Mouse (Mus musculus) CH12.LX (cell line): ENCODE data around the gene Rsl24d1. TPM values are rescaled to one million over a fixed set of nuclear protein-coding genes. Genes with fewer than 3 reads are reported as not detected.
A peak's percentile ranks its signal among the peaks of the same experiment; 100 is the strongest.

Source experiments
- DNase-seq: peaks from one replicate; pipeline ENCODE4 v3.0.0-alpha.2; 2013; ENCODE audit errors: extremely low read depth
- H3K27ac ChIP-seq: 2 replicates; pipeline ENCODE4 v1.5.1; 2012; ENCODE audit warnings: low read depth, mild to moderate bottlenecking, control low read depth, moderate library complexity; ENCODE audit not compliant: insufficient read depth
- H3K27me3 ChIP-seq: replicated peaks from 2 replicates; pipeline ENCODE3; 2012; ENCODE audit warnings: inconsistent platforms
- H3K36me3 ChIP-seq, 2 experiments: replicated peaks in 1 of 2; 2 replicates each; pipeline versions ENCODE3 to v1.6.1; 2012; ENCODE audit warnings: inconsistent platforms in 1 of 2, low read length in 1 of 2, mild to moderate bottlenecking in 1 of 2, mixed read lengths in 1 of 2, moderate library complexity in 1 of 2; ENCODE audit not compliant: control insufficient read depth in 1 of 2, insufficient read depth in 1 of 2
- H3K4me1 ChIP-seq, 2 experiments: 2 replicates each; pipeline ENCODE4 v1.6.1; 2012; ENCODE audit warnings: inconsistent platforms in 1 of 2, moderate library complexity in 1 of 2; ENCODE audit not compliant: insufficient read depth in 2 of 2, control insufficient read depth in 1 of 2
- H3K4me2 ChIP-seq: 2 replicates; pipeline ENCODE4 v1.6.1; 2012; ENCODE audit warnings: low read depth, mild to moderate bottlenecking, control low read depth; ENCODE audit not compliant: poor library complexity, insufficient read depth, severe bottlenecking
- H3K4me3 ChIP-seq, 3 experiments: fragments of 150-350 bp in 1 of 3; sonication (generic) in 1 of 3; replicated peaks in 1 of 3; 2 replicates each; pipeline versions ENCODE3 to v1.5.1; 2011 to 2012; ENCODE audit warnings: low read depth in 2 of 3, low read length in 2 of 3, mild to moderate bottlenecking in 2 of 3, moderate library complexity in 2 of 3, control low read depth in 1 of 3, improper control_type of control experiment in 1 of 3, inconsistent platforms in 1 of 3, mixed read lengths in 1 of 3; ENCODE audit not compliant: poor library complexity in 1 of 3
- H3K79me2 ChIP-seq: replicated peaks from 2 replicates; pipeline ENCODE4 v1.6.1; 2012; ENCODE audit warnings: mild to moderate bottlenecking, moderate library complexity; ENCODE audit not compliant: control insufficient read depth, poor library complexity, insufficient read depth, severe bottlenecking; ENCODE audit errors: extremely low read depth
- H3K9ac ChIP-seq: 2 replicates; pipeline ENCODE4 v1.6.1; 2012; ENCODE audit warnings: low read depth, mild to moderate bottlenecking, control low read depth, moderate library complexity; ENCODE audit not compliant: insufficient read depth
- H3K9me3 ChIP-seq: replicated peaks from 2 replicates; pipeline ENCODE3; 2012; ENCODE audit warnings: low read length, inconsistent platforms, mixed read lengths
- BHLHE40 ChIP-seq: IDR thresholded peaks from 2 replicates; pipeline ENCODE4 v1.6.1; 2011; ENCODE audit warnings: mild to moderate bottlenecking, low read depth, low read length, improper control_type of control experiment
- CHD2 ChIP-seq: IDR thresholded peaks from 2 replicates; pipeline ENCODE4 v1.6.1; 2011; ENCODE audit warnings: low read length, improper control_type of control experiment
- CTCF ChIP-seq, 2 experiments: IDR thresholded peaks in 1 of 2; conservative IDR thresholded peaks in 1 of 2; 2 replicates each; pipeline ENCODE4 v1.5.1; 2011 to 2012; ENCODE audit warnings: low read depth in 2 of 2, low read length in 2 of 2, improper control_type of control experiment in 1 of 2, inconsistent platforms in 1 of 2, mild to moderate bottlenecking in 1 of 2, moderate library complexity in 1 of 2
- E2F4 ChIP-seq: IDR thresholded peaks from 2 replicates; pipeline ENCODE4 v1.6.1; 2011; ENCODE audit warnings: low read depth, low read length, improper control_type of control experiment; ENCODE audit not compliant: insufficient replicate concordance
- EP300 ChIP-seq: IDR thresholded peaks from 2 replicates; pipeline ENCODE4 v1.6.1; 2011; ENCODE audit warnings: low read length, improper control_type of control experiment
- JUND ChIP-seq: conservative IDR thresholded peaks from 2 replicates; pipeline ENCODE4 v1.6.1; 2011; ENCODE audit warnings: low read depth, low read length, improper control_type of control experiment
- MAFK ChIP-seq: IDR thresholded peaks from 2 replicates; pipeline ENCODE4 v1.6.1; 2011; ENCODE audit warnings: low read length, improper control_type of control experiment; ENCODE audit not compliant: insufficient replicate concordance
- MEF2A ChIP-seq: IDR thresholded peaks from 2 replicates; pipeline ENCODE4 v1.6.1; 2014; ENCODE audit warnings: low read depth, mild to moderate bottlenecking, inconsistent platforms, low read length, improper control_type of control experiment, borderline replicate concordance
- MYC ChIP-seq: IDR thresholded peaks from 2 replicates; pipeline ENCODE4 v1.6.1; 2011; ENCODE audit warnings: low read depth, mild to moderate bottlenecking, improper control_type of control experiment, low read length
- NELFE ChIP-seq: IDR thresholded peaks from 2 replicates; pipeline ENCODE4 v1.6.1; 2011; ENCODE audit warnings: low read depth, low read length, improper control_type of control experiment
- NRF1 ChIP-seq: IDR thresholded peaks from 2 replicates; pipeline ENCODE4 v1.6.1; 2014; ENCODE audit warnings: low read depth, mild to moderate bottlenecking, inconsistent platforms, low read length, improper control_type of control experiment, moderate library complexity
- PAX5 ChIP-seq: IDR thresholded peaks from 2 replicates; pipeline ENCODE4 v1.6.1; 2012; ENCODE audit warnings: low read length, inconsistent platforms, mixed read lengths
- RCOR1 ChIP-seq: conservative IDR thresholded peaks from 2 replicates; pipeline ENCODE4 v1.6.1; 2012; ENCODE audit warnings: low read depth, mild to moderate bottlenecking, inconsistent platforms, low read length, improper control_type of control experiment
- SIN3A ChIP-seq: IDR thresholded peaks from 2 replicates; pipeline ENCODE4 v1.6.1; 2012; ENCODE audit warnings: low read length, improper control_type of control experiment, inconsistent platforms
- SMC3 ChIP-seq: IDR thresholded peaks from 2 replicates; pipeline ENCODE4 v1.6.1; 2011; ENCODE audit warnings: low read depth, low read length, improper control_type of control experiment
- TBP ChIP-seq: conservative IDR thresholded peaks from 2 replicates; pipeline ENCODE4 v1.6.1; 2011; ENCODE audit warnings: low read depth, low read length, improper control_type of control experiment
- UBTF ChIP-seq: IDR thresholded peaks from 2 replicates; pipeline ENCODE4 v1.6.1; 2012; ENCODE audit warnings: low read depth, mild to moderate bottlenecking, inconsistent platforms, low read length, improper control_type of control experiment, moderate library complexity
- ZKSCAN1 ChIP-seq: IDR thresholded peaks from 2 replicates; pipeline ENCODE4 v1.6.1; 2012; ENCODE audit warnings: low read depth, inconsistent platforms, low read length, improper control_type of control experiment, borderline replicate concordance
- dilution Hi-C: fragments of 300-500 bp; cut with MboI; formaldehyde crosslinking; loops from 2 replicates; pipeline ENCODE4 v1.14.3; 2020; ENCODE audit warnings: low sequenced_read_pairs; ENCODE audit not compliant: extremely low pct_unique_long_range_greater_than_20kb, extremely low pct_ligation_motif_present
- in situ Hi-C: fragments of 300-500 bp; cut with MboI; formaldehyde crosslinking; loops from 3 replicates; pipeline ENCODE4 v1.14.3; 2019; ENCODE audit warnings: low sequenced_read_pairs, low pct_ligation_motif_present, low pct_unique_long_range_greater_than_20kb, mixed read lengths
- polyA plus RNA-seq: library from polyadenylated mRNA; unstranded; fragments of >175 nt; gene quantifications from 2 replicates; pipeline ENCODE4 v1.2.1, GENCODE M21; 2012; ENCODE audit warnings: low read depth; ENCODE audit not compliant: insufficient read length
- total RNA-seq, 2 experiments: library from RNA; depleted of rRNA; stranded (reverse); fragments of 300-350 nt in 1 of 2; fragments of >200 nt in 1 of 2; gene quantifications; 2 replicates each; pipeline ENCODE4 v1.2.3; 2012 to 2014

Gene Rsl24d1
- total and polyA plus RNA-seq, 3 experiments, result 108 to 365 (median 202) TPM

DNA sequence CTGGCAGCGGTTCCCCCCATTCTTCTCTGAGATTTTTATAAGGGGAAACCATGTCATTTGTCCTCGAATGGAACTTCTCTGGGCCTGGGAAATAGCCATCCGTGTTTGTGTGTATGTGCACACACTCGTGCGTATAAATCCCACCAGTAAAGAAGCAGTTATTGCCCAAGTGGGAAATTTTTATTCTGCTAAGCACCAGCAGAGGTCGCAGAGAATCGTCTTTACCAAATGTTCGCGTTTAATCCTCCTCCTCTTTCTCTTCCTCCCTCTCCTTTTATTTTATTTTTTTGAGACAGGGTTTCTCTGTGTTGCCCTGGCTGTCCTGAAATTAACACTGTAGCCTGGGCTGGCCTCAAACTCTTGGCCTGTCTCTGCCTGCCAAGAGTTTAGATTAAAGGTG lies 41.1 kb downstream of the Rsl24d1 start:
- dilution Hi-C loops (no loop called here), in situ Hi-C loops (loop anchor here (25.0 kb wide), 1 partner anchor 833 kb away; no protein-coding TSS in a partner anchor)
- no peak overlapping the region for H3K27ac ChIP-seq
- DNase-seq, result no peak
- H3K4me1 ChIP-seq, result peaks cover 0 to 2% of the 10 kb centered on the region in 2 experiments; a peak in 1 of 4 replicates
- no peak overlapping the region for H3K9ac ChIP-seq
- no peak overlapping the region for H3K4me3 ChIP-seq
- H3K36me3 ChIP-seq, result no peaks in the 10 kb centered on the region
- H3K4me2 ChIP-seq, result 0 out of 2 replicates have a peak overlapping the region, but pooled peaks have one; percentile 29
- H3K9me3 ChIP-seq, result no peaks in the 10 kb centered on the region
- no peaks in the 10 kb centered on the region for H3K79me2 ChIP-seq
- no peaks in the 10 kb centered on the region for H3K27me3 ChIP-seq
- TF ChIP-seq SMC3, result peak; percentile 3; the same call in 1 of the 2 replicates
- peak in 1 of 2 experiments; percentile 37; a peak in 2 of 4 replicates for TF ChIP-seq CTCF (conservative IDR thresholded peaks at IDR 0.05 in 1 of 2, IDR thresholded peaks at IDR 0.05 in 1 of 2; ENCODE audit: low read depth in 2 of 2, low read length in 2 of 2)
- no peak for TF ChIP-seq E2F4

DNA sequence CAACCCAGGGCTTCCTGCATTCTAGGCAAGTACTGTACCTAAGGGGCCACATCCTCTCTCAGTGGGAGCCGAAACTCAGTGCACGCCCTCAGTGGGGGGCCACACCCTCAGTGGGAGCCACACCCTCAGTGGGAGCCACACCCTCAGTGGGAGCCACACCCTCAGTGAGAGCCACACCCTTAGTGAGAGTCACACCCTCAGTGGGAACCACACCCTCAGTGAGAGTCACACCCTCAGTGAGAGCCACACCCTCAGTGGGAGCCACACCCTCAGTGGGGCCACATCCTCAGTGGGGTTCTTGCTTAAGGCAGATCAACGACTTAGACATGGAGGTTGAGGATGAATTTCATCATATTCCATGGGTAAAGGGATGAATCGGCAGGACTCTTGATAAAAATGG lies 44.7 kb downstream of the Rsl24d1 start:
- H3K27ac ChIP-seq, result no peak overlapping the region
- H3K4me3 ChIP-seq, result no peak overlapping the region
- no peak overlapping the region for H3K9ac ChIP-seq
- in situ Hi-C loops, result loop anchor here (25.0 kb wide), 1 partner anchor 829 kb away; no protein-coding TSS in a partner anchor
- H3K4me1 ChIP-seq, result peaks cover 0 to 2% of the 10 kb centered on the region in 2 experiments; a peak in 2 of 4 replicates
- H3K4me2 ChIP-seq, result no peak overlapping the region
- DNase-seq, result no peak
- H3K36me3 ChIP-seq, result no peaks in the 10 kb centered on the region
- H3K9me3 ChIP-seq, result no peaks in the 10 kb centered on the region
- dilution Hi-C loops, result no loop called here
- no peaks in the 10 kb centered on the region for H3K79me2 ChIP-seq
- H3K27me3 ChIP-seq, result no peaks in the 10 kb centered on the region
- TF ChIP-seq UBTF (no peak), BHLHE40 (no peak), EP300 (no peak), MEF2A (no peak), NELFE (no peak), MYC (no peak), MAFK (no peak), NRF1 (no peak), JUND (no peak), SIN3A (no peak), RCOR1 (no peak), PAX5 (no peak), CHD2 (no peak), ZKSCAN1 (no peak), TBP (no peak)
